Mouse (Mus musculus) left cerebral cortex, adult 8-10 months (tissue): Measurements from ENCODE around the gene Nmur1. TPM values are rescaled to one million over a fixed set of nuclear protein-coding genes. Genes with fewer than 3 reads are reported as not detected.
"Not testable (repeated sequence)": the region's sequence is repeated elsewhere in the genome, so short reads cannot be mapped to it uniquely, and the experiment has no call there.

Experiments used
- DNase-seq, 2 experiments: peaks; one replicate each; pipeline ENCODE4 v3.0.0; 2022; ENCODE audit warnings: low spot score in 2 of 2
- total RNA-seq, 4 experiments: library from RNA; stranded (reverse); gene quantifications; 2 replicates each; pipeline ENCODE4 v1.2.4; 2022

Gene Nmur1
- total RNA-seq, 4 experiments from 2014 or later, result 0.37 to 0.59 TPM; not detected in 2

DNA sequence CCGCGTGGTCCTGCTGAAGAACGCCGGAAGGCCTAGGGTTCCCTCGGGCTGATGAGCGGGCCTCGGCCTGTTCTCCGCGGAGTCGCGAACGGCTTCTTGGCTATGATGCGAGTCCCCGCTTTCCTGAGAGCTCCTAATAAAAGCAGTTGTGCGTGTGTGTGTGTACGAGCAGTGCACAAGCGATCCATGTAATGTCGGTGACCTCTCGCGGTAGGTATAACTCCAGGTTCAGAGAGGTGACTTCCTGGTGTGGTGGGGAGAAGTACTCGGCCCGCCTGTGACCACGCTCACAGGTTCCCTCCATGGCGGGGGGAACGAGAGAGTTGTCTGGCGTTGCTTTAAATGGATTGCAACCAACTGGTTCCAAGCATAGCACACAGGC, 66.2 kb downstream of the Nmur1 start:
- DNase-seq, result peak in 1 of 2 experiments; percentile 22

DNA sequence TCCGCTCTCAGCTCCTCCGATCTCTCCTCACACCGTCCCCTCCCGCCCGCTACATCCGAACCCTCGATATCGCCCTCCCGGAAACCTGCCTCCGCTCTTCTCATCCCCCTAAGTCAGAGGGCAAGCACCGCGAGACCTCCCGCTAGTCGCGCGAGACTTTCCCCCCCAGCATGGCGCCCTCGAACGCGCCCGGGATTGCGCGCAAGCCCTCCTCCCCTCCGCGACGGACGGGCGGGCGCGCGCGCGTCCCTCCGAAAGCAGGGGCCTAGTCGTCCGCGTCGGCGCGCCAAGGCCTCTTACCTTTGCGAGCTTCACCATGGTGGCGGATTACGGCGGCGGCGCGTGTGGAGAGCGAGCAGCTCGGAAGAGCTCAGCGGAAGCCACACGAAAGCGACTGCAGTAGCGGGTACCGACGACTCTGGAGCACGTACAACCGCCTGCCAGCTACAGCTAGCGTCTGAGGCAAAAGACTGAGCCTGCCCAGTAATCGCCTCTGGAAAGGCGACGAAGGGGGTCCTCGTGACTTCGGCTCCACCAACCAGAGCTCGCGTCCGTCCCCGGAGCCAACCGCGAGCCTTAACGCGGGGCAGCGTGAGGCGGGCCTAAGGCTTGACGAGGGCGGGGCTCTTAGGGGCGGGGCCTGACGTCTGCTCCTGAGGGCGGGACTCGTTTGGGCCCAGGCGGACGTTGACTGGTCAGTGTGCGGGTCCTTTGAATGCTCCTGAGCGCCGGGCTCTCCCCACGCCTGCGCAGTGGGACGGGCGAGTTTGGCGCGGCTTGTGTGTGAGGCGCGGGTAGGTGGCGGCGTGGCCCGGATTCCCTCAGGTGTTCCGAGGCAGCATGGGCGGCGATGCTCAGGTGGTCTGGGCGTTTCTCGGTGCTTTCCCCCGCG, 66.9 kb downstream of the Nmur1 start, which contains the start of gene Ncl:
TSS of gene Ncl (minus strand) at position 495 of the 892 bp plus-strand sequence.
- peak; percentile 89 to 99 for DNase-seq

DNA sequence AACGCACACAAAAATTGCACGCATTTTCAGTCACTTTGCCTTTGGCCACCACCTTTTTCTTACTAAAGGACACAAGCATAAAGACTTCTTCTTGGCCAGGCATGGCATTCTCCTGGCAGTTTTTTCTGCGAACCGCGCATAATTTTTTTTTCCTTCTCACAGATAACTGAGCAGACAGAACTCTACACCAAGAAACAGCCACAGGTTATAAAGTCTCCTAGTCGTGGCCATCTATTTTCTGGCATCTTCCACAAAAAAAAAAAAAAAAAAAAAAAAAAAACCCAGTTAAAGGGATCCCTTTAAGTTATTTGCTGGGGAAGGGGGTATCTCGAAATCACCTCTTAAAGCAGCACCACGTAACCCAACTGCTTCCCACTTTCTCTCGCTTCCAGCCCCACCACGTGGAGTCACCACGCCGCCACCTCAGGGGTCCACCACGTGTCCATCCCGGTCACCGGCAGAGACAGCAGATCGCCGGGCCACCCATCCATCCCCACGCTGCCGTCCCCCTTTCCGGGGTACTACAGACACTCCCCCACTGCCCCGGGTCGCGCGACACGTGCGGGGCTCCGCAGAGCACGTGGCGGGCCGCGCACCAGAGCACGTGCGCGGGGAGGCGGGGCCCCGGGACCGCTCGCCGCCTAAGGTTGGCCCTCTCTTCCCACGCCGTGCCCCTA, 67.7 kb downstream of the Nmur1 start:
- no peak for DNase-seq

DNA sequence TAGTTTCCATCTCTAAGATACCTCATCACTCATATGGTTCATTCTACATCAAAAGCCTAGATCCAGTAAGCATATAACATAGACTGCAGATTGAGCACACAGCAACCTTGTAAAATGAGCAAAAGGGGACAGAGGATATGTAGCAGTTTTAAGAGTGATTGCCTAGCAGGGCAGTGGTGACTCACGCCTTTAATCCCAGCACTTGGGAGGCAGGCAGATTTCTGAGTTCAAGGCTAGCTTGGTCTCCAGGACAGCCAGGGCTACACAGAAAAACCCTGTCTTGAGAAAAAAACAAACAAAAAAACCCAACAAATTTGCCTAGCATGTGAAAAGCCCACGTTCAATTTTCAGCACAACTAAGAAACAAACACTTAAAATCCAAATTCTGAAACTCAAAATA, 71.8 kb downstream of the Nmur1 start:
- no peak for DNase-seq

DNA sequence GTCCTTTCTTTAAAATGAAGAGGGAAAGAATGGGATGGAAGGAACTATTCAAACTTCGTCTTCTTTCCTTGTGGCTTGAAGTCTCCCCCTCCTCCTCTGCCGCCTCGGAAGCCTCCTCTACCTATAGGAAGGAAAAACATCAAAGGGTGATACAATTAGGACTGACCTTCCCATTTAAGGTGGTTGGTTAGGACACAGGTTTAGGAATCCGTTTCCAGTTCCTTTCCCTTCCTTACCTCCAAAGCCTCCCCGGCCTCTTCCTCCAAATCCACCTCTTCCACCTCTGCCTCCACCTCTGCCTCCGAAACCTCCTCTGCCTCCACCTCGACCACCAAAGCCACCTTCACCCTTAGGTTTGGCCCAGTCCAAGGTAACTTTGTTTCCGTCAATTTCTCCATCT, 75.5 kb downstream of the Nmur1 start:
- no peak for DNase-seq

DNA sequence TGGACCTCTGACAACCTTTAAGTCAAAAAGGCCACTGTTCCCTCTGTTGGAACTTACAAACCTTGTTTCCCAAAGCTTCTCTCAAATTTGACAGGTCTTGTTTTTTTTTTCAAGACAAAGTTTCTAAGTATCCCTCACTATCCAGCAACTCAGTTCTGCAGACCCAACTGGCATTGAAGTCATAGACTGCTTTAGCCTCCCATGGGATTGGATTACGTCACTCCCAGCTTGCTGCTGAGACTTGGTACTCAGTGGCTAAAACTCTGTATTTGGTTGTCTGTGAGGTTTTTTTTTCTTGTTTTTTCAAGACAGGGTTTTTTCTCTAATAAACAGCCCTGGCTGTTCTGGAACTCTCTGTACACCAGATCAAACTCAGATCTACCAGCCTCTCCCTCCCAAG, 76.3 kb downstream of the Nmur1 start:
- DNase-seq, result no peak

DNA sequence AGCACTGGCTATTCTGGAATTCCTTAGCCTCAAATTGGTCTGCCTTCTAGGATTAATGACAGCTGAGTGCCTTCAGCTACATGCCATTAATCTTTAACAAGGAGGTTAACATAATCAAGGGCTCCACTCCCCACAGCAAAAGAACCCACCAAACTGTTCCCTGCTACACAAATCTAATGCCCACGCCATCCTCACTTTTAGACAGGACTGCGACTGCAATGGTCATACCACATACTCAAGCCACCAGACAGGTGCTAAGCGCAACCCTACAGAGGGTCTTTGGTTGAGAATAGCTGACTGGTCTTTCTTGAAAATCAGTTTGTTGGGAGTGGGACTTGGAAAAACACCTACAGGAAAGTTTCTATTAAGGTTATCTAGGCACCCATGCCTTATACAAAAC, 76.8 kb downstream of the Nmur1 start:
- no peak for DNase-seq

DNA sequence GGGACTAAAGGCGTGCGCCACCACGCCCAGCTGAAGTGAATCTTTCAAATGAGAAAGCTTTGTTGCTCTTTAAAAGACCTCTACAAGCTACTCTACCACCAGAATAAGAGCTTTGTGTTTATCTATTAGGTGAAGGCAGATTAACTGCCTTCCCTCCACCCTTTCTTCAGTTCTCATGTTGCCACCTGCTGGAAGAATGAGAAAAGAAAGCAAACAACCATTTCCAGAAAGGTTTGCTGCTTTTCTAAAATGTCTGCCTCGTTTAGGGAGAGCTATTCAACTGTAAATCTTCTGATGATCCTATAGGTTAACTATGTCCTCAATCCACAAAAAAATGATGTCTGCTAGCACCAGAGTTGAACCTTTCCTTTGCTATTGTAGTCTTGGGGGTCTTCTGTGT, 77.2 kb downstream of the Nmur1 start:
- no peak for DNase-seq

DNA sequence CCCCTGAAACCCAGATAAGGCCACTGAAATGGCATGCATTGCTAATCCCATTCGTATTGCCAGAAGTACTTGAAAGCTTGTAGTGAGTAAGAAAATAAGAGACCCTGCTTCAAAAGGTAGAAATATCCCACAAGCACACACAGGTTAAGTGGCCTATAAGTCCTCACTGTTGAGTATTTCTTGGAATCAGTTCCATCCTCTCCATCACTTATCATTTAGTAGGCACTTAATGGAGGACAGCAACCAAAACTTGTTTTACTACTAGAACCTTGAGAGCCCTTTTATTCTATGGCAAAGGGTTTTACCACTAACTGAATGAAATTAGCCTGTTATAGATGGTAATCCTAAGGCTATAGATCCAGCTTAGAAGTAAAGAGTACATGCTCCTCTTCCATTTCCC, 77.9 kb downstream of the Nmur1 start:
- no peak for DNase-seq

DNA sequence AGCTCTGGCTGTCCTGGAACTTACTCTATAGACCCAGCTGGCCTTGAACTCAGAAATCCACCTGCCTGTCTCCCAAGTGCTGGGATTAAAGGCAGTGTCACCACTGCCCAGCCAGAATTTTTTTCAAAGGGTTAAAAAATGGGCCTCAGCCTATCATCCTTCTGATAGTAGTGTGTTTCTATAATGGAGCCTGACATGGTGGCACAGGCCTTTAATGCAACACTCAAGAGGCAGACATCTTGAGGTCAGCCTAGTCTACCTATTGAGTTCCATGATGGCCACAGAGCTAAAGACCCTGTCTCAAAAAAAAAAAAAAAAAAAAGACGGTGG, 78.3 kb downstream of the Nmur1 start:
- no peak for DNase-seq

DNA sequence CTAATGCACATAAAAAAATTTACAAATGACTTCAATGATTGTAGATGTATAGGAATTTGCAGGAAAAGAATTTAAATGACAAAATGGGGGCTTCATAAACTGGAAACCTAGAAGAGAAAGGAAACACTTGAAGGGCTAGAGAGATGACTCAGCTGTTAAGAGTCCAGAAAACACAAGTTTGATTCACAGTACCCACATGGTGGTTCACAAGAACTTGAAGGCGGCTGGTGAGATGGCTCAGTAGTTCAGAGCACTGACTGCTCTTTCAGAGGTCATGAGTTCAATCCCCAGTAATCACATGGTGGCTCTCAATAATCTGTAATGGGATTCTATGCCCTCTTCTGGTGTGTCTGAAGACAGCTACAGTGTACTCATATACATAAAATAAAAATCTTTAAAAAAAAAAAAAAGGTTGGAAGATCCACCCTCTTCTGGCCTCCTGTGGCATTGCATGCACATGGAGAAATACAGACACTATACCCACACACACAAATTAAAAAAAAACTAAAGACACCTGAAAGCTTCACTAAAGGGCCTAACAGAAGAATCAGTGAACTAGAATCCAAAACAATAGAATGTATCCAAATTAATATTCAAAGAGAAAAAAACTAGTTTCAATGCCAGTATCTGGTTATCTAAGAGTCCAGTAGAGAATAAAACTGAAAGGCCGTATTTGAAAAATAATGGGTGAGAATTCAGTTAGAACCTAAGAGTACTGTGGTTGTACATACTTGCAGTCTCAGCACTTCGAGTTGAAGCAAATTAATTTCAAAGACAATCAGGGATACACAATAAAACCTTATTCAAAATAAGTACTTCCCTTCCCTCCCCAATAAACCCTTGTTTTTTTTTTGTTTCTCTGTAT, 78.9 kb downstream of the Nmur1 start:
- DNase-seq, result no peak

DNA sequence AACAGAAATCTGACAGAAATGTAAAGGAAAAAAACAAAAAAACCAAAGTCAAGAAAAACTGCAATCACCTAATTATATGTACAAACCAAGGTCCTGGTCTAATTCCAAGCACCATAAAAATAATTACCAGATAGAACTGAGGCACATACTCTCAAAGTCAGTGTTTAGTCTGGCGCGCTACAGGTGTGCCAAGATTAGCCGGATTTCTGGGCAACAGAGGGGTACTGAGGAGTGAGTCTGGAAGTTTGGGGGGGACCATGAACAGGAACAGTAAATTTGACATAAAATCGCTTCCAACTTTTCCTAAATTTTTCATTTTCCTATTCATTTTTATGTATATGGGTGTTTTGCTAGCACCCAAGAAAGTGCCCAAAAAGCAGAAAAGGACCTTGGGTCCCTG, 80.1 kb downstream of the Nmur1 start:
- no peak for DNase-seq

DNA sequence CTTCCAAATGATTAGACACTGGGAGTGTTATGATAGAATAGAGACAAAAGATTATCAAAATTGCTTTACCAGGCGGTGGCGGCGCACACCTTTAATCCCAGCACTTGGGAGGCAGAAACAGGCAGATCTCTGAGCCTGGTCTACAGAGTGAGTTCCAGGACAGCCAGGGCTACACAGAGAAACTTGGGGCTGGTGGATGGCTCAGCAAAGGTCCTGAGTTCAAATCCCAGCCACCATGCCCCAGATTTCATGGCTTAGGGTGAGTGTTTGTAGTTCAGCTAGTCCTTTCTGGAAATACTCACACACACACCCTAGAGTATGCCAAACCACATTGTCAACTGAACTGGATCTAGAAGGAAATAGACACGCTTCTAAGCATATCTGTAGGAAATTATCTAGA, 81.0 kb downstream of the Nmur1 start:
- DNase-seq, result no peak

DNA sequence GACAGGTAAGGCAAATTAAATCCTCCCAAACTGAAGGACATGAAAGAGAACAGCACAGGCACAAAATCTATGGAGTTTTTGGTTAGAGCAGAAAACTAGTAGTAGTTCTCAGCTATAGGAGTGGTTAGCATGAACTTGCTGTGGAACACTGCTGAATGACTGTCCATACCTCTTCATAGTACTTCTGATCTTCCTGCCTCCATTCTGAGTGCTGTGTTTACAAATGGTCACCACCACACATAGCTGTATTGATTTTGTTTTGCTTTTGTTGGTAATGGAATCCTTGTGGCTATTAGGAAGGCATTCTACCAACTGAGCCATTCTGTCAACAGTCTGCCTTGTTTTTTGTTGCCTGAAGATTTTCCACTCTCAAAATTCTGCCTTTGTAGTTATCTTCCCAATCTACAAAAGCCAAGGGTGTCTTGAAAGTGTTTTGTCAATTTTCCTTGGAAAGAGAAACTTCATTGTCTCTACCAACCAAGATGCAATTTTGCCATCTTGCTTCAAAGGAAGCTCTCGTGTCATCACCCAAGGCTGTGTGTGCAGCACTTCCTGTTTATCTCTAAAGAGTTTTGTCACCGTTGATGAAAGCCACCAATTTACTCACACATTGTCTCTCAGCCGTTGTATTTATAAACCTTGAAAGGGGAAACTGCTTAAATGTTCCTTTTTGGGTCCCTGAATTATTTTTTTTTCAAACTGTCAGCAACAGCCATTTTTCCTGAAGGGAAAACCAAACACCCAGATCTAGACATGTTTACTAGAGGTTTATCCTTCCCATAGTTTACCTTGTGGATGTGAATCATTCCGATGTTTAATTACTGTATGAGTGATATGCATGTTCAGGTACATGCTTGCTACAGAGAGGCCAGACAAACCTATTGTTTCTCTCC, 81.8 kb downstream of the Nmur1 start:
- DNase-seq, result no peak

DNA sequence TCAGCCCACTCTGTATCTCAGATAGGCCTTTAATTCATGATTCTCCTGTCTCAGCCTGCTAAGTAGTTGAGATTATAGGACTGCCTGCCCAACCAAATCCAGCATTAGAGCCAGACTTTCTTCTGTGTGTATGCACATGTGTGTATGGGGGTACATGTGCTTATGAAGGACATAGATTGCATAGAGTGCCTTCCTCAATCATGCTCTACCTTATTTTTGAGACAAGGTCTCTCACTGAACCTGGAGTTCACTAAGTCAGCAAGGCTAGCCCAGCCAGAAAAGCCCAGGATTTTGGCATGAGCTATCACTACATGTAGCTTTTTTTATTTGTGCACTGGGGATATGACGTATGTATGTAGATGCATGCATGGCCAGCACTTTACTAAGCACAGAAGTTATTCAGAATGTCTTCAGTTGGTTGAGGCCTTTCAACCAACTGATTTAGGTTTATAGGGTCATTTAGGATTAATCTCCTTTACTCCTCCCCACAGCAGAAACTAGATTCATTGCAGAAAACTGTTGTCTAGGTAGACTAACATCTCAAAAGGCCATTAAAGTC, 82.9 kb downstream of the Nmur1 start:
- DNase-seq, result no peak

DNA sequence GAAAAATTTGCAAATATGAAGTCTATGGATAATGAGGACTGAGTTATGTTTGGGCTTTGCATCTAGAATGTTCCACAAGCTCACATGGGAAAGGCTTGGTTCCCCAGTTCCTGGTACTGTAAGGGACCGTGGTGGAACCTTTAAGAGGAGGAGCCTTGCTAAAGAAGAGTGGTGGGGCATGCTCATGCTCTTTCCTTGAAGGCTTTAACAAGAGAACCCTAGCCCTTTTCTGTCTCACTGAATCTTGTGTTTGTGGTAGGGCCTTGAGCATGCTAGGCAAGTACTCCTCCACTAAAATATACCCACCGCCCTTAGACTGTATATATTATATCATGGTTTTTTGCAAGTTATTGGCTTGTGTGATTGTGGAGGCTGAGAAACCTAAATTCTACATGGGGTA, 83.7 kb downstream of the Nmur1 start:
- DNase-seq, result no peak

DNA sequence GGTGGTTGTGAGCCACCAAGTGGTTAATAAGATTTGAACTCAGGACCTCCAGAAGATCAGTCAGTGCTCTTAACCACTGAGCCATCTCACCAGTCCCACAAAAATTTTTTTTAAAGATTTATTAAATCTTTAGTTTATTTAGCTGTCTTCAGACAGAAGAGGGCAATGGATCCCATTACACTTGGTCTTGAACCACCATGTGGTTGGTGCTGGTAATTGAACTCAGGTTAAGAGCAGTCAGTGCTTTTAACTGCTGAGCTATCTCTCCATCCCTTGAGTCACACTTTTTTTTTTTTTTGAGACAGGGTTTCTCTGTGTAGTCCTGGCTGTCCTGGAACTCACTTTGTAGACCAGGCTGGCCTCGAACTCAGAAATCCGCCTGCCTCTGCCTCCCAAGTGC, 84.9 kb downstream of the Nmur1 start:
- DNase-seq, result not testable (repeated sequence)

DNA sequence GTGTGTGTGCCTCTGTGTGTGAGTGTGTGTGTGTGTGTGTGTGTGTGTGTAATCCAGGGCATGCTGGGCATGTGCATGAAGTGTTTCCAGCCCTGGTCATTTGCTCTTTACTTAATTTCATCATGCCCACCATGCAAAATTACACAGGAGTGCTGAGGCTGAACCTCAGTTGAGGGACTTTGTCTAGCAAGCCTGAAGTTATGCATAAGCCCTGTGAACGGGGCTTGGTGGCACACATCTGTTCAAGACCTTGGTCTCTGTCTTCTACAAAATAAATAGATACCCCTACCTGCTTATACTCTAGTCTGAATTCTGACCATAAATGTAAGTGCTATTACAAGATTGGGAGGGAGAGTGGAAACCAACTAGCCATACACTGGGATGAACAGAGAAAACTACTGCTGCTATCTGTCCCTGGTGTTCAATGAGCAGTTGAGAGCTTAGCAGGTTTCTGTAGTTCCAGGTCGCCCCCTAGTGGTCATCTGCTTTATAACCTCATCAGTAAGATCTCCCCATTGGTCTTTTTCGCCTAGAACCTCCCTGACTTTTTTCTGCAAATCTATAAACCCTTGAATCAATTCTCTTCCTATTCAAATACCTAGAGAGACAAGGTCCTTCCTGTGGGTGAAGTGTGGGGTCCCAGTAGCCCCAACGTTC, 86.7 kb downstream of the Nmur1 start:
- DNase-seq, result peak; percentile 25 to 55

DNA sequence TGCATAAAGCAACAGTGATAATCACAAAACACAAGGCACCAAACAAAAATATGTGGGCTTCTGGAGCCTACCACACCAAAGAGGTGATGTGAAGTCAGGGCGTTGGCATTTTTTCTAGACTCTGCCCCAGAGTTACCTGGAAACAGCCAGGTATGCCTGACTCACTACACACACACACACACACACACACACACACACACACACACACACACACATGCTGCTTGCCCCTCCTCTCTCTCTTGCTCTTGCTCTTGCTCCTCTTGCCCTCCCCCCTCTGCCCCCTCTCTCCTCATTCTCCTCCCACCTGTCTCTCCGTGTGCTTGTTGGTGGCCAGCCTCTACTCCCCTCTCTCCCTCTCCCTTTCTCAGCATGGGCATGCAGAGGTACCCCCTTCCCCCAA, 89.7 kb downstream of the Nmur1 start:
- DNase-seq, result no peak
